In genomic region chr13:49556924-49557323, GRCm38 (mm10) we compare ENCODE assay signal across 19 mouse cellular contexts. TPM values are rescaled to one million over a fixed set of nuclear protein-coding genes. Genes with fewer than 3 reads are reported as not detected.
"Had no signal": no experiment of that assay in that cellular context is flagged by ENCODE, and none has a peak within 500 bp of the region (broad histone marks: within the 10 kb centered on the region; RNA-seq: fewer than 3 reads in every experiment).

No protein-coding gene starts in this region.

- ATAC-seq: liver, embryonic 12.5 days had no signal

- H3K4me3 ChIP-seq: layer of hippocampus, adult 2 months; limb, embryonic 10.5 days; limb, embryonic 13.5 days; liver, embryonic 12.5 days; liver, embryonic 15.5 days; lung, embryonic 15.5 days had no signal

- DNase-seq: kidney, adult 9 months; kidney, postnatal 14 days; layer of hippocampus, postnatal 36 days; liver; lung, adult 18-20 months; midbrain, embryonic 14.5 days; right cerebral cortex, postnatal 4 days; thymus, adult 2 months; thymus, postnatal 14 days; thymus, postnatal 4 days had no signal

- H3K27me3 ChIP-seq: limb, embryonic 13.5 days; liver, embryonic 12.5 days; liver, embryonic 15.5 days; lung, embryonic 15.5 days had no signal

- H3K36me3 ChIP-seq: limb, embryonic 10.5 days; limb, embryonic 13.5 days; liver, embryonic 12.5 days; liver, embryonic 15.5 days; lung, embryonic 15.5 days had no signal

RNA-seq across cellular contexts. Expression of gene Aspn, which starts 12.7 kb away (rescaled TPM):
- total RNA-seq: megakaryocyte-erythroid progenitor cell, adult 5-6 weeks had no signal
- polyA plus RNA-seq: neural tube, embryonic 11.5 days had no signal

RNA-seq across cellular contexts. Expression of gene Omd, which starts 25.3 kb away (rescaled TPM):
- polyA plus RNA-seq: large intestine, adult 2 months; thymus, adult 2 months had no signal

RNA-seq across cellular contexts. Expression of gene Ogn, which starts 50.9 kb away (rescaled TPM):
- total RNA-seq: megakaryocyte-erythroid progenitor cell, adult 5-6 weeks had no signal

RNA-seq across cellular contexts. Expression of gene Ecm2, which starts 52.3 kb away (rescaled TPM):
- total RNA-seq: megakaryocyte-erythroid progenitor cell, adult 5-6 weeks had no signal
